Mouse (Mus musculus) splenic B cell, adult 2 months (primary cell): ENCODE measurements around the gene Gnptab.
"Not testable (repeated sequence)": the region's sequence is repeated elsewhere in the genome, so short reads cannot be mapped to it uniquely, and the experiment has no call there.

Experiments
- DNase-seq: peaks from one replicate; pipeline ENCODE4 v3.0.0-alpha.2; 2011; ENCODE audit warnings: low read depth, low spot score
- H3K27me3 ChIP-seq: 2 replicates; pipeline ENCODE4 v1.6.1; 2012; ENCODE audit warnings: mild to moderate bottlenecking, low read length, moderate library complexity, mixed read lengths; ENCODE audit not compliant: control insufficient read depth, poor library complexity, insufficient read depth, severe bottlenecking
- H3K36me3 ChIP-seq: 2 replicates; pipeline ENCODE4 v1.6.1; 2012; ENCODE audit warnings: mild to moderate bottlenecking, low read length, moderate library complexity, mixed read lengths; ENCODE audit not compliant: control insufficient read depth, poor library complexity, insufficient read depth, severe bottlenecking

Gnptab gene

DNA sequence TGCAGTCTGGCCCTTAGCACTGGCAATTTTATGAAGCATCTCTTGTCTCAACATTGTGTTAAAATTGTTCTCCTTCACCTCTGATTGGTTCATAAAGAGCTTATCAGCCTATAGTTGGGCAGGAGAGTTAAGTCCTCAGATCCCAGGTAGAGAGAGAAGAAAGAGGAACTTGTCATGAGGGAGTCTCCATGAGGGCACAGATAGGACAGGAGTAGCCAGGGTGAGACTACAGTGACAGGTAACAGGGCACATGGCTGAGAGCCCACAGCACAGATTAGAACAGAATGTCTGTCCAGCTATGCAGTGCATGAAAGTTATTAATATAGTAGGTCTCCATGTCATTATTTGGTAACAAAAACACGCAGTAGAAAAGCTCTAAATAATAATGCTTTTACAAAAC, 16.7 kb upstream of the Gnptab start:
- Histone ChIP-seq H3K27me3 (no peaks in the 10 kb centered on the region), H3K36me3 (no peaks in the 10 kb centered on the region)
- DNase-seq = no peak

DNA sequence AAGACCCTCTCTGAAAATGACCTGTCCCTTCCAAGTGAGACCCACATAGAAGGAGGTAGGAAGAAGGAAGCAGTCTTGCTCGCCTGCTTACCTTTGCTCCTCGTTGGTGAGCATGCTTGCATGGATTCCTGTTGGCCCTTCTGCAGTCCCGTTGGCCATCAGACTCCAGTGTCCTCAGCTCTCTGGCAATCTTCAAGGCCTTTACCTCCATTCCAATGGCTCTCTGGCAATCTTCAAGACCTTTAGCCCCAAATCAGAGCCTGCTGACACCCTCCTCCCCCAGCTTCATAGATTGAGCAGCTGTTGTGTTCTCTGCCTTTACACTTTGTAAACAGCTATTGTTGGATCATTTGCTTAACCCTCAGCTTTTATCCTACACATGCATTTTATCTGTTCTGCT, 14.7 kb upstream of the Gnptab start:
- DNase-seq = no peak

DNA sequence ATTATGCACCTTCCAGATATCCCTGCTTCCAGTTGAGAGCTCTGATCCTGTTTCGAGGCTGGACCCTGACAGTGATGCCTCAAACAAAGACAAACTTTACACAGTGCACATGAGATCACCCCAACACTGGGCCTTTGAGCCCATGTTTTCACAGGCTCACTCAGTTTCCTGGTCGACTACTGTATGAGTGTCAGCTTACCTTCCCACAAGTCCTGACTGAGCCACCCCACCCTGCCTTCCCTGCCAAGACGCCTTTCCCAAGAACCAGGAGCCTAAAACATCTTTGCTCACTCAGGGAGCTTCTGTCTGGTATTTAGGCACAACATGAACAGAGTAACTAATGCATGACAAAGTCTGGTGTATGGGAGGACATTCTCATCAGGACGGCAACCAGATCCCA, 9.7 kb upstream of the Gnptab start:
- Histone ChIP-seq H3K27me3 (no peaks in the 10 kb centered on the region), H3K36me3 (no peaks in the 10 kb centered on the region)
- no peak for DNase-seq

More for the DNA sequence above, 14.7 kb upstream of the Gnptab start:
- Histone ChIP-seq H3K36me3 (no peaks in the 10 kb centered on the region), H3K27me3 (no peaks in the 10 kb centered on the region)

DNA sequence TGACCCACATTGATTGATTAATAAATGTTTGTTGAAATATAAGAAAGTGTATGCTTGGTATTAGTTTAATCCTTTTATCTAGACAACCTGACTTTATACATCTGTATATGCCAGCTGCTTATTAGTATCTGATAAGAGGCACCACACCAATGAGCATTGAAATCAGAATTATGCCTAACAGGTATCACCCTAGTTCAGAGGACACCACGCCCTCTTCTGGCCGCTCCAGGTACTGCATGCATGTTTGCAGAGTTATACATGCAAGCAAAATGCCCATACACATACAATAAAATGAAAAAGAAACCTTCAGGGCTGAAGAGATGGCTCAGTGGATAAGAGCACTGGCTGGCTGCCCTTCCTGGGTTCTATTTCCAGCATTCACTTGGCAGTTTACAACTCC, 7.1 kb upstream of the Gnptab start:
- H3K27me3 ChIP-seq = no peaks in the 10 kb centered on the region
- no peaks in the 10 kb centered on the region for H3K36me3 ChIP-seq
- DNase-seq = peak; percentile 58

DNA sequence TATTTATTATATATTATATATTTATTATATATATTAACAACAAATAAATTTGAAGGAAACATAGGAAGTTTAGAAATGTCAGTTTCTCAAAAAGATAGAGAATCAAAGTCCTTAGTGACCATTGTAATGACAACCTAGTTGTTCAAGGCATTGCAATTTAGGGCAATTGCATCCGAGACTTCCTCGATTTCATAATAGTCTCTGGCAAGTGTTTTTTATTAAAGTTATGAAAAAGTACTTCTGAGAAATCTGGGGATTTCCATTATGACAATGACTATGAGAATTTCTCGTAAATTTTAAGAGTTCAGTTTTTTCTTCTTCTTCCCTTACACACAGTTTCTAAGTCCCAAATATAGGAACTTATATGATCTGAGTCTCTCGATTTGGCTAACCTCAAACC, 6.5 kb upstream of the Gnptab start:
- no peak for DNase-seq
- H3K36me3 ChIP-seq = no peaks in the 10 kb centered on the region
- H3K27me3 ChIP-seq = no peaks in the 10 kb centered on the region

DNA sequence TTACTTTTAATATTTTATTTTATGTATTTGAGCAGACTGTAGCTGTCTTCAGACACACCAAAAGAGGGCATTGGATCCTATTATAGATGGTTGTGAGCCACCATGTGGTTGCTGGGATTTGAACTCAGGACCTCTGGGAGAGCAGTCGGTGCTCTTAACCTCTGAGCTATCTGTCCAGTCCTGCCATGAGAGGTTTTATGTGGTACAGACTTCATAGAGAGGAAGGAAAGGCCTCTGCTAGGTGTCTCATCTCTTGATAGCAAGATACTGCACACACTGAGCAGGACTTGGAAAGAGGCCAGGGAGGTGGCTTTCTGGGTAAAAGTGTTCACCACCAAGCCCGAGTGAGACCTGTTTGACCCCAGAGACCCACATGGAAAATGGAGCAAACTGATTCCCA, 6.0 kb upstream of the Gnptab start:
- not testable (repeated sequence) for DNase-seq, H3K36me3 ChIP-seq

DNA sequence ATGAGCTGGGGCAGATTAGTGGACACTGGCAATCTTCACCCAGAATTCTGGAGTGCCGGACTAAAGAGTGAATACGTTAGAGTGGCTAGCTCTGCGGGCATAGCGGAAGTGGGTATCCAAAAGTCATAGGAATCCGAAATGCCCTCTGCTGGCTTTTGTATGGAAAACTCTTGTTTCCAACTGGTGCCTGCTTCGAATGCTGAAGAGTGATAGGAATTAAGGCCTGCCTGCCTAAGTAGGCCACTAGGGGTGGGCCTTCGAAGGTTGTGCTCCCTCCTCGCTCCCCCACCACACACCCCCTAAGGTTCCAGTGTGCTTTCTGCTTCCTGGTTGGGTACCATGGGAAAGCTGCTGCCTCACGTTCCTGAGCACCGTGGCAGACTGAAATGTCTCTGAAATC, 3.9 kb upstream of the Gnptab start:
- no peaks in the 10 kb centered on the region for H3K36me3 ChIP-seq
- no peaks in the 10 kb centered on the region; the same call in 1 of the 2 replicates for H3K27me3 ChIP-seq
- DNase-seq = no peak

More for the DNA sequence above, 6.0 kb upstream of the Gnptab start:
- H3K27me3 ChIP-seq = not testable (repeated sequence)

DNA sequence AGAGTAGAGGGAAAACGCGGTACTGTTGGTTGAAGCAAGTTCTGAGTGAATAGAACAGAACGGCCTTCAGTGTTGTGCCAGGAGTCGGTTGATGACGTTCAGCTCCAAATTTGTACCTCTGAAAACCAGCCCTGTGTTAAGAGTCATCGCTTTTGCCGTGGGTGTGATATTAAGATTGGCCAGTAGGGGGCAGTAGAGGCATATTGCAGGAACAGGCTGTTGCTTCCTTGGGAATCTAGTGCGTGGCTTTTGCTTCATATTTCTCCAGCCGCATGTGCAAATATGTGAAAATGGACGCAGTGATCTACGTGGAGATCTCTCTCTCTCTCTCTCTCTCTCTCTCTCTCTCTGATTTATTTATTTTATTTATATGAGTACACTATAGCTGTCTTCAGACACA, 2.2 kb upstream of the Gnptab start:
- peak; percentile 92 for DNase-seq
- H3K36me3 ChIP-seq = no peaks in the 10 kb centered on the region

DNA sequence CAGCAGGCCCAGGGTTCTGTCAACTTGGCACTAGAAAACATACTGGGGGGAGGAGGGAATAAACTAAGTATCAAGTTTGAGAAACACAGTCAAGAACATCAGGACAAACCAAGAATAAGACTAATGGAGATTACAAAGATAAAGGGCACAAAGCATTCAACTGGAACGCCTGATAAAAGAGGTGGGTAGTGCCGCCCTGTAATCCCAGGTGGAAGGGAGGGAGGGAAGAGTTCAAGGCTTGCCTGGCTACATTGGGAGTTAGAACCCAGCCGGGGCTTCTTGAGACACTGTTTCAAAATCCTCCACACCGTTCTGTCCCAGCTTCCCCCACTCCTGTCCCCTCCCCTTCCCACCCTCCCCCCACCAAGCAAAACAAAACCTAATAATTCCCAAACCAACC, 1.3 kb upstream of the Gnptab start:
- no peak for DNase-seq
- H3K36me3 ChIP-seq = no peaks in the 10 kb centered on the region
- H3K27me3 ChIP-seq = no peaks in the 10 kb centered on the region; the same call in 1 of the 2 replicates

More for the DNA sequence above, 2.2 kb upstream of the Gnptab start:
- H3K27me3 ChIP-seq = no peaks in the 10 kb centered on the region; the same call in 1 of the 2 replicates

DNA sequence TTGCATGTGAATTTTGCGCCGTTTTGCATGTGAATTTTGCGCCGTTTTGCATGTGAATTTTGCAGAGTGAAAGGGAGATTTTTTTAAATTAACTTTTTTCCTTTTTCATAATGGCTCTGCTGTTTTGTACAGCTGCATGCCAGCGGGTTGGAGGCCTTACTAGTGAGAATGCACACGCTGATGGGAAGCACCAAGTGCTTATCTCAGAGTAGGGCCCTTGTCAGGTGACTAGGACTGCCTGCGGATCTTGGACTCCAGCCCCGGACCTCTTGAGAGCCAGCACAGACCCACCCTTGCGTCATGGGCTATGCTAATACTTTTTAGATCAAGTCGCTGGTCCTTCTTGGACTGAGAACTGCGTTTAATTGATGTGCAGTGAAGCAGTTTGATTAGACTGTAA, 1.1 kb downstream of the Gnptab start:
- DNase-seq = no peak
- Histone ChIP-seq H3K27me3 (no peaks in the 10 kb centered on the region; the same call in 1 of the 2 replicates), H3K36me3 (no peaks in the 10 kb centered on the region)

DNA sequence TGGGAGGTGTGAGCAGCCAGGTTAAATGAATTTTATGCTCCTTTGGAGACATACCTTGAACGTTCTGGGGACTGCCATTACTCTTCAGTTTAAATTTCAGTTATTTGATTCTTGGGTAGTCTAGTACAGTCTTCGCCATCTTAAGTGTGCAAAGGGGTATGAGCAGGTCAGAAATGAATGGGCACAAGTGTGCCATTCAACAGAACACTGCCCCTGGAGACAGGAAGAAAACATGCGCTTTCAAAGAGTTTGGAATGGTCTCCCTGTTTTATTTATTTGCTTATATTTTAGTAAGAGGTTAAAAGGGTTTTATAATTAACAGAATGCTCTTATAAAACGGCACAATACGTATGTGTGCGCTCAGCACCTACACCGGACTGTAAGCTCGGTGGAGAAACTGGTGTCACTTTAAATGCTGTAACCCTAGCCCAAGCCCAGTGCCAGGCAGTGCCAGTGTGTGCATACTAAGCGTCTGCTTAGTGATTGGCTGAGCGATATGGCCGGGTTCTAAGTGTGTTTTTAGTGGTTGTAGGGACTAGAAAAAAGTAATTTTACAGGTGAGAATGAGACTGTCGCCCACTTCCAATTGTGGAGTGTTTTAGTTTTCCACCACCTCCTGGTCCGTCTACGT, 1.6 kb downstream of the Gnptab start:
- no peaks in the 10 kb centered on the region for H3K36me3 ChIP-seq

DNA sequence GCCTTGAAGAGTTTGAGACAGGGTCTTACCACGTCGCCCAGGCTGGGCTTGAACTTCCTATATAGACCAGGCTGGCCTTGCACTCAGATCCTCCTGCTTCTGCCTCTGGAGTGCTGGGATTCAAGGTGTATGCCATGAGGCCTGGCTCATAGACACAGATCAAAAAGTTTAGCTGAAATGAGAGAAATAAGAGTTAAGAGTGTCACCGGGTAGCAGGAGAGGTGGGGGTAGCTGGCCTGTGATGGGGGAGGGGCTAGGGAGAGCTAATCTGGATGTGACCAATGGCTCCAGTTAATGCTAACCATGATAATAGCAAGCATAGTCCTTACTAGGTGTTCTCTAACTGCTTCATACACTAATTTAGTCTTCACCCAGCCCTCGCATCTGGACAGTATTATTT, 2.4 kb downstream of the Gnptab start:
- no peak for DNase-seq
- H3K27me3 ChIP-seq = no peaks in the 10 kb centered on the region; the same call in 1 of the 2 replicates
- no peaks in the 10 kb centered on the region for H3K36me3 ChIP-seq

More for the DNA sequence above, 1.6 kb downstream of the Gnptab start:
- DNase-seq = no peak
- H3K27me3 ChIP-seq = no peaks in the 10 kb centered on the region; the same call in 1 of the 2 replicates

DNA sequence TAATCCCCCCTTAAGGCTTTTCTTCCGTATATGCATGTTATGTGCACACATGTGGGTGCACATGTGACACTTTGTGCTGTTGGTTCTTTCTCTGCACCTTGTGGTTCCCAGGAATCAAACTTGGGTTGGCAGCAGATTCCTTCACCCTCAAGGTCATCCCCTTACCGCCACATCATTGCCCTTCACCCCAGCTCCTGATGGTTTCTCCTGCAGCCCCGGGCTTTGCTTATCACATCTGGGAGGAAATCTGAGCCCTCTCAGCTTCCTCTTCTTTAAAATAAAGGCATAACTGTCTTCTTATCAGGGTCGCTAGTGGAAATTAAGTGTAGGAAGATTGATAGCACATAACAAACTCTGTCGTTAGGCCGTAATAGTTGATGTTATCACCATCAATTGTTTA, 3.1 kb downstream of the Gnptab start:
- DNase-seq = no peak
- no peaks in the 10 kb centered on the region; the same call in 1 of the 2 replicates for H3K27me3 ChIP-seq
- H3K36me3 ChIP-seq = no peaks in the 10 kb centered on the region

DNA sequence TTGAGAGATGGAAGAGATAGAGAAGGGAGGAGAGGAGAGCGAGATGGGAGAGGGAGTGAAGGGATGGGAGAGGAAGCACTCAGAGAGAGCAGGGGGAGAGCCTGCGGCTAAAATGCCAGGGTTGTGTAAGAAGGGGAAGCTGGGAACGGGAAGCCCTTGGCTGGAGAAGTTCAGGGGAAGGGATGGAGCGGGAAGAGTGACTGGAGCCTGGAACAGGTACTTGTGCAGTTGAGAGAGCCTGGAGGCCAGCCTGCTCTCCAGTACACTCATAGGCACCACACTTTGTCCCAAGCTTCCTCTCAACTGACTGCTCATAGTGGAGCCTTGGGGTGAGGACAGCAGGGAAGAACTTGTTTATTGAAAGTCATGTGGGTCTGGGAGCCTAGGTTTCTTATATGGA, 4.5 kb downstream of the Gnptab start:
- no peaks in the 10 kb centered on the region; the same call in 1 of the 2 replicates for H3K27me3 ChIP-seq
- DNase-seq = no peak

DNA sequence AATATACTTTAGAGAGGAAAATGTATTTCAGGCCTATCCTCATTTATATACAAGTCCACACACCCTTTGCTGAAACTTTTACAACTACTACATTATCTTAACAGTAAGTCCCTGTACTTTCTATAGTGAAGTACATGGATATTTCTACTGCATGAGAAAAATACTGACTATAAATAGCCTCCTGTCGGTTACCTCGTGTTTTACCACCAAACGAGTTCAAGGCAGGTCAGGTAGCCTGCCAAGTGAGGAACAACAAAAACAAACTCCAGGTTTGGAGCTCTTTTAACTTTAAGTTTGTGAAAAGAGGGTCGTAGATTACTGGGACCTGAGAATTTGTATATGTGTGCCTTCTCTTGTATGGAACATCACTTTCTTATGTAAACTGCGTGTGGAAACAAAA, 5.1 kb downstream of the Gnptab start:
- Histone ChIP-seq H3K36me3 (no peaks in the 10 kb centered on the region), H3K27me3 (no peaks in the 10 kb centered on the region; the same call in 1 of the 2 replicates)
- DNase-seq = no peak

More for the DNA sequence above, 4.5 kb downstream of the Gnptab start:
- no peaks in the 10 kb centered on the region for H3K36me3 ChIP-seq

DNA sequence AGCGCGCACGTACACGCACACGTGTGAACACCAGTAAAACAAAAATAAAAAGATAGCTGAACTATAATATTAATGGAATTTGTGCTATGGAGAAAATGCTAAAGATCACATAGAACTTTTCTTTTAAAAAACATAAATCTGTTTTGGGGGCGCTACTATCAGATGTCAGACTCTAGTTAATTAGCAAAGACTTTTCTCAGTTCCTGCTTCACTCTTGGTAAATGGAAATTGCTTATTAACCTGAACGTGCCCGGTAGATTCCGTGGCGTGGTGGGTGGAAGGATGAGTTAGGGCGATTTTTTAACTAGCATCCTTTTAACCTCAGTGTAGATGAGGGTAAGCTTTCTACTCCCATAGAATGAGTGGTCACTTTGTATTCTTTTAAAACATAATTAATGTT, 6.4 kb downstream of the Gnptab start:
- Histone ChIP-seq H3K36me3 (no peaks in the 10 kb centered on the region), H3K27me3 (no peaks in the 10 kb centered on the region)

More for the DNA sequence above, 6.4 kb downstream of the Gnptab start:
- no peak for DNase-seq
